Mouse (Mus musculus): ENCODE results near the gene Gm960.

Gm960 gene

DNA sequence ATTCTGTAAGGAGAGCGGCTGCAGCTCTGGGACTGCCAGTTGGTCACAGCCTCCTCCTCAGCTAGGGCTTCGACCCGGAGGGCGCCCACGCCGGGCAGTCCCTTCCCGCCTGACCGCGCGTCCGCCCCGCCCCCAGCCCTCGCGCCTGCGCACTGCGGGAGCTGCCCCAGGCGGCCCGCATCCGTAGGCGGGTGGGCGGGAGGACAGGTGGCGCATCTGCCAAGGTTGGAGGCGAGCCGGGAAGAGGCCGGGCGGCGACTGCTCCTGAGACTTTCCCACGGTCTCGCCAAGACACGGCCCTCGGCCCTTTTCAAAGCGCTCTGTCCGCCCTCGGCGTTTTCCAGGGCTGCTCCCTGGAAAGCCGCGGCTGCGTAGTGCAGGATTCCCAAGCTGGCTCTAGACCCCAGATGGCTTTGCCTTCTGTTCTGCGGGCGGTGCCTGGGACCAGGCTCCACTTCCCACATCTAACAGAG is at the start of gene Gm960:
Gene Gm960 (minus strand): TSS at position 464 of the 473 bp plus-strand sequence.
- peak; percentile 54 for DNase-seq

DNA sequence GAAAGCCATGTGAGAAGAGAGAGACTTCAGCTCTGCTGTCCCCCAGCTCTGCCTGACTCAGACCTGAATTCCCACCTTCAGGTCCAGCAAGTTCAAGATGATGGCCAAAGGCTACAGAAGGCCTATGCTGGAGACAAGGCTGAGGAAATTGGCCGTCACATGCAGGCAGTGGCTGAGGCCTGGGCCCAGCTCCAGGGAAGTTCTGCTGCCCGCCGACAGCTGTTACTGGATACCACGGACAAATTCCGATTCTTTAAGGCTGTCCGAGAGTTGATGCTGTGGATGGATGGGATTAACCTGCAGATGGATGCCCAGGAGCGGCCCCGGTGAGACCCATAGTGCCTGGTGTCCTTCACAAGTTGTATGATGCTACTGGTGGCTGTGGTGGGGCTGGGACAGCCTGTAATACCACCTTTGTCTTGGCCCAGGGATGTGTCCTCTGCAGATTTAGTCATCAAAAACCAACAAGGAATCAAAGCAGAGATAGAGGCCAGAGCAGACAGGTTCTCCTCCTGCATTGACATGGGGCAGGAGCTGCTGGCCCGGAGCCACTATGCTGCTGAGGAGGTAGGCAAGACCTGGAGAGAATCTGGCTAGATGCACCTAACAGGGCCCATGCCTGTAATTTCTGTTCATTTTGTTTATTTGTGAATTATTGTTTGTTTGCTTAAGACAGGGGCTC is 49.3 kb upstream of the Gm960 start:
- DNase-seq, result no peak

DNA sequence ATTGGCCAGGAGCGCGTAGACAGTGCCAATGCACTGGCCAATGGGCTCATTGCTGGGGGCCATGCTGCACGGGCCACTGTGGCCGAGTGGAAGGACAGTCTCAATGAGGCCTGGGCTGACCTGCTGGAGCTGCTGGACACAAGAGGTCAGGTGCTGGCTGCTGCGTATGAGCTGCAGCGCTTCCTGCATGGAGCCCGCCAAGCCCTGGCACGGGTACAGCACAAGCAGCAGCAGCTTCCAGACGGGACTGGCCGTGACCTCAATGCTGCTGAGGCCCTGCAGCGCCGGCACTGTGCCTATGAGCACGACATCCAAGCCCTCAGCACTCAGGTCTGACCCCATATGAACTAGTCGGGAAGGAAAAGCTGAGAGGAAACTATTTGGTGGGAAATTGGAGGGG is 48.1 kb upstream of the Gm960 start:
- DNase-seq, result no peak

DNA sequence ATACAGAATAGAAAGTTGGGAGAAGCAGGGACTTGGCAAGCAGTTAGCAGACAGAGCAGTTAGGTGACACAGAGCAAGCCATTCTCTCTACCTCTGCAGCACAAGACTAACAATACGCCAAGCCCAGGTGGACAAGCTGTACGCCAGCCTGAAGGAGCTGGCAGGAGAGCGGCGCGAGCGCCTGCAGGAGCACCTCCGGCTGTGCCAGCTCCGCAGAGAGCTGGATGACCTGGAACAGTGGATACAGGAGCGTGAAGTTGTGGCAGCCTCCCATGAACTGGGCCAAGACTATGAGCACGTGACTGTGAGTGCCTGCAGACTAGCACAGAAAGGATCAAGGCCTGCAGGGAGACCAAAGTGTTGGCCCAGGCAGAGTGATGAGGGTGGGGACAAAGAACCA is 47.2 kb upstream of the Gm960 start:
- DNase-seq, result no peak

DNA sequence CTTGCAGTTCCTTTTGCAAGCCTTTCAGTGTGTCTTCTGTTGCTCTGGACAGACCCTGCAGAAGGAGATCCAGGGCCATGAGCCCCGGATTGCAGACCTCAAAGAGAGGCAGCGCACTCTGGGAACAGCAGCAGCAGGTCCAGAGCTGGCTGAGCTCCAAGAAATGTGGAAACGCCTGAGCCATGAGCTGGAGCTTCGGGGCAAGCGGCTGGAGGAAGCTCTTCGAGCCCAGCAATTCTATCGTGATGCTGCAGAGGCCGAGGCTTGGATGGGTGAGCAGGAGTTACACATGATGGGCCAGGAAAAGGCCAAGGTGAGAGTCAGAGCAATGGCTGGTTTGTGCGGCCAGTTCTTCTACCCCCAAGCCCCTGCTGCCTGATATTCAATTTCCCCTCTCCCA is 46.6 kb upstream of the Gm960 start:
- no peak for DNase-seq

DNA sequence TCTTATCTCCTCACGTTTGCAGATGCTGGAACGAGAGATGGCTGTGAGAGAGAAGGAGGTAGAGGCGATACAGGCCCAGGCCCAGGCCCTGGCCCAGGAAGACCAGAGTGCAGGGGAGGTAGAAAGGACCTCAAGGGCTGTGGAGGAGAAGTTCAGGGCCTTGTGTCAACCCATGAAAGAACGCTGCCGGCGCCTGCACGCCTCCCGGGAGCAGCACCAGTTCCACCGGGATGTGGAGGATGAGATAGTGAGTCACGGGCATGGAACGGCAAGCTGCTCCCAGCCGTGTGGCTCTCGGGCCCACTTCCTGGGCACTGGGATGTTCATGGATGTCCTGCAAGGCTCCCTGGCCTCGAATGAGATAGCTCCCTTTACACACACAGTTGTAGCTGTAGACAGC is 45.6 kb upstream of the Gm960 start:
- DNase-seq, result no peak

DNA sequence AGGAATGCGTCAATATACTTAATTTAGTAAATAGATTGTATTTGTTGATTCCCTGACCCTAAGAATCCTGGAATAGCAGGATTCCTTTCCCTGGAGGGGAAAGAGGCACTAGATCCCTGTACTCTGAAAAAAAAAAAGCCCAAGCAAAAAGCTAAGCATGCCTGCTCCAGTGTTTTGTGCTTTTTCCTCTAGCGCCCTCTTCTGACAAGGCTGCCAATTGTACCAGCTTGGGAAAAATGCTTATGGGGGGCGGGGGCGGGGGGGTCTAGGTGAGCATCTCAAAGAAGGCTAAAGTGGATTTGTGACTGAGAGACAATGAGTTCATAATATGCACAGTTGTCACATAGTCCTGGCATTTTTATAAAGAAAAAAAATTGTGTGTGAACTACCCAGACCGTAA is 45.1 kb upstream of the Gm960 start:
- no peak for DNase-seq

DNA sequence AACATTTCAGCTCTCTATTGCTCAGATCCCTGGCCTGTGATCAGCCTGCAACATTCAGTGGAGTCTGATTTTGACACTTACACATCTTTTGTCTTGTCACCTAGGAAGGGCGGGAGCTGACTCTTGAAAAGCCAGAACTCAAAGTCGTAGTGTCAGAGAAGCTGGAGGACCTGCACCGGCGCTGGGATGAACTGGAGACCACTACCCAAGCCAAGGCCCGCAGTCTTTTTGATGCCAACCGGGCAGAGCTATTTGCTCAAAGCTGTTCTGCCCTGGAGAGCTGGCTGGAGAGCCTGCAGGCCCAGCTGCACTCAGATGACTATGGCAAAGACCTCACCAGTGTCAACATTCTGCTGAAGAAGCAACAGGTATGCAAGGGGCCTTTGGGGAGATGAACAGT is 43.8 kb upstream of the Gm960 start:
- no peak for DNase-seq

DNA sequence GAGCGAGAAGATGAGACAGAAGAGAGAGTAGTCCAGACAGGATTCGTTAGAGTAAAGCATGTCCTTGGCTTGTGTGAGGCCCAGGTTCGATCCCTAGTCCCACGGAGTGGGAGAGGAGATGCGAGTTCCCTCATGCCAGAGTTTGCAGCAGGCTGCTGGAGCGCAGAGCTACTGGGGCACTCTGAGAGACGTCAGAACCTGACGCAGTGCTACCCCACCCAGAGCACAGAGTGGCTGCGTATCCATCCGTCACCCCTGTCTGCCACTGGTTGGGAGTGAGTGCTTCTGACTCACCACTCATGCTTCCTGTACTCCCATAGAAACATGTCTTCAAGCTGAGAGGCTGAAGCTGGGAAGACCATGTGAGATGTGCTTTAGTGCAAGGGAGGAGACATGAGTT is 43.0 kb upstream of the Gm960 start:
- DNase-seq, result no peak

DNA sequence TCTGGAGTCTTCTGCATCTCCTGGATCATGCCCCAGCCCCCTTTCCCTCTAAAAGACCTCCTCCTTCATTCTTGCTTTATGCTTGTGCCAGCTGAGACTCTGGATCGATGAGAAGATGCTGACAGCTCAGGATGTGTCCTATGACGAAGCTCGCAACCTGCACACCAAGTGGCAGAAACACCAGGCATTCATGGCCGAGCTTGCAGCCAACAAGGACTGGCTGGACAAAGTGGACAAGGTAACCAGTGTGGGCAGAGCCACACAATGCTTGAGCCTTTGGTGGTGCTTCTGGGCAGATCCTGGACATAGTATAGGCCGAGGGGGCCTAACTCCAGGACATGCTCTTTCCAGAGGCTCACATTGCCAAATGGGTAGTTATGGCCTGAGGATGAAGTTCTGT is 41.3 kb upstream of the Gm960 start:
- DNase-seq, result no peak

DNA sequence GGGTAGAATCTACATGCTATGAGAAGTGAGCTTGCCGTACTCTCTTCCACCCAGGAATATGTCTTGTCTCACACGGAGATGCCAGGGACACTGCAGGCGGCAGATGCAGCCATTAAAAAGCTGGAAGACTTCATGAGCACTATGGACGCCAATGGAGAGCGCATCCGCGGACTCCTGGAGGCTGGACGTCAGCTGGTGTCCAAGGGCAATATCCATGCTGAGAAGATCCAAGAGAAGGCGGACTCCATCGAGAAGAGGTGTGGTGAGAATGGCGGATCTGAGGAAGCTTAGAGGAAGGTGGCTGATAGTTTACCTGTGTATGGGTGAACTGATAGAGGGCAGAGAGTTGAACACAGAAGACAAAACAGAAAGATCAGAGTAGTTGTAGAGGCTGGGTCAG is 40.6 kb upstream of the Gm960 start:
- no peak for DNase-seq

DNA sequence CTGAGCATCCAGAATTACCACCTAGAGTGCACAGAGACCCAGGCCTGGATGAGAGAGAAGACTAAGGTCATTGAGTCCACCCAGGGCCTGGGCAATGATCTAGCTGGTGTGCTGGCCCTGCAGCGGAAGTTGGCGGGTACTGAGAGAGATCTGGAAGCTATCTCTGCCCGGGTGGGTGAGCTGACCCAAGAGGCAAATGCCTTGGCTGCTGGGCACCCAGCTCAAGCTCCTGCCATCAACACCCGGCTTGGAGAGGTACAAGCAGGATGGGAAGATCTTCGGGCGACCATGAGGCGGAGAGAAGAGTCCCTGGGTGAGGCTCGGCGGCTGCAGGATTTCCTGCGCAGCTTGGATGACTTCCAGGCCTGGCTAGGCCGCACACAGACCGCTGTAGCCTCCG is 39.4 kb upstream of the Gm960 start:
- DNase-seq, result no peak

DNA sequence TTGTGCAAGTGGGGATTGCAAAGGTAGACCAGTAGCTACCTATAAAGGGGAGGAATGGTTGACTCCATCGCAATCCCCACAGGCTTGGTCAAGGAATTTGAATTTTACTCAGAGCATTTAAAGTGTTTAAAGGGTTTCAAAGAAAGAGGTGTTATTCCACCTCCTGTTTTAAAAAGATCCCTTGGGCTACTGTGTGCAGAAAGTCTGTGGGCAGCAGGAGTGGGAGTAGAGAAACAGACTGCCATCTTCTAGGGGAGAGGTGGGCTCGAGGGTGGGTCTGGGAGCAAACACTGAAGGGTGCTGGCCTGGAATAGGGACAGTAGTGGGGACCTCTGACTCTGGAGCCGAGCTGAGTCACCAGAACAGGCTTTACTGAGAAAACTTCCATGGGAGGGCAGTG is 34.6 kb upstream of the Gm960 start:
- DNase-seq, result no peak

DNA sequence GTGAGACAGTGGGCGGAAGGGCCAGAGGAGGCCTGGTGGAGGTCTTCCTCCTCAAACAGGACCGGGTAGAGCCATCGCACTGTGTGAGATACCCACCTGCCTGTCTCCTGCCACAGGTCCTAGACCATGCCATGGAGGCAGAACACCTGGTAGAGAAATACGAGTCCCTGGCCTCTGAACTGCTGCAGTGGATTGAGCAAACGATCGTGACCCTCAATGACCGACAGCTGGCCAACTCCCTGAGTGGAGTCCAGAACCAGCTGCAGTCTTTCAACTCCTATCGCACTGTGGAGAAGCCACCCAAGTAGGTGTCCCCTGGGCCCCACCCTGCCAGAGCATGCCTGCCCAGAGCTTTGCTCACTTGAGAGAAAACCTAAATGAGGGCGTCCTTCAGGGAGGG is 30.7 kb upstream of the Gm960 start:
- DNase-seq, result no peak

DNA sequence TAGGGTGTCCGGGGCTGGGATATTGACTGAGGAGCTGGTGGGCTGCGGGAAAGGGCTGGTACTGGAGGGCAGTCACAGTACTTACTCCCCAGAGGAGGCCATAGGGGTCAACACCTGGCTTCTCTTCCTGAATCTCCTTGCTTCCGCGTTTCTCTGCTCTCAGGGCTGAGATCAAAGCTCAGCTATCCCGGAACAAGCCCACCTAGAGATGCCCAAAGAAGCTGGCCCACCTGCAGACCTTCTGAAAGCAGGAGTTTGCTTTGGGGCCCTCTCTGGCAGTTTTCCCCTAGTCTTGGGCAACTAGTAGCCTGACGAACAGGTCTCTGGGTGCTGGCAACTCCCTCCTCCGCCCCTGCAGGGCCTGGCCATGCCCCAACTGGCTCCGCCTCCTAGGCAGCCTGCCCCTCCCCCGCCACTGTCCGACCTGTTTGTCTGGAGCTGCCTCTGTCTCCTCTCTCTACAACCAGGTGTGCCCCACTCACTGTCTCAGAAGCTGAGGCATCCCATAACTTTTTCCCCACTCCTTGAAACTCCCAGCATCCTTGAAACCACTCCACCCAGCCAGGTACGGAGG is 22.3 kb upstream of the Gm960 start:
- peak; percentile 89 for DNase-seq

DNA sequence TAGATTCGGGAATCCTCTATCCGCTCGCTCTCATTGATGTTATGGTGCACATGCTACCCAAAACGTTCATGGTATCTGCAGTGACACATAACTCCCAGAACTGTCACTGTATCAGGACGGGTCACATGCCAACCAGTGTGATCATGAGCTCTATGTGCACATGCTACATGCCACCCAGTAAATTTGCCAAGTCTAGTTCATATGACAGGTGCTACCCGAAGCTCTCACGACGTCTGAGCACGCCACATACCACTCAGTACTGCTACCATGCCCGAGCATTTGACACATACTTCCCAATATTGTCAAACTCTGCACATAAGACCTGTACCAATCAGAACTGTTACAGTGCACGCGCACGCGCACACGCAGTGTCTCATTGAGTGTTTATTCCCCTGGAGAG is 21.6 kb upstream of the Gm960 start:
- no peak for DNase-seq

DNA sequence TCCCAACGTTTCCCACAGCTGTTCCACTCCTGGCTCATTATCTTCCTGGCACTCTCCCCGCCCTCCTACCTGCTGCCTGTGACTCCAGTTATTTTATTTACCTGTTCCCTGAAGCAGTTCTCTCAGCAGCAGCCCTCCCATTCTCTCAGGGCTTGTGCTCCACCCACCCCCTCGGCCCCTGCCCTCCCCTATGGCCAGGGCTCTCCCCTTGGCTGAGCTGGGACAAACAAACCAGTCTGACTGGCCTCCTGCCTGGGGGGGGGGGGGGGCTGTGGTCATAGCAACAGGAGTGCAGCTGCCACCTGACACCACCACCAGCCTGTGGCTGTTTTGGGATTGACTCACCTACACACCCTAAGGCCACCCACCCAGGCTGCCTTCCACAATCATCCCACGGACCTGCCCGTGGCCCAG is 20.9 kb upstream of the Gm960 start:
- peak; percentile 85 for DNase-seq

DNA sequence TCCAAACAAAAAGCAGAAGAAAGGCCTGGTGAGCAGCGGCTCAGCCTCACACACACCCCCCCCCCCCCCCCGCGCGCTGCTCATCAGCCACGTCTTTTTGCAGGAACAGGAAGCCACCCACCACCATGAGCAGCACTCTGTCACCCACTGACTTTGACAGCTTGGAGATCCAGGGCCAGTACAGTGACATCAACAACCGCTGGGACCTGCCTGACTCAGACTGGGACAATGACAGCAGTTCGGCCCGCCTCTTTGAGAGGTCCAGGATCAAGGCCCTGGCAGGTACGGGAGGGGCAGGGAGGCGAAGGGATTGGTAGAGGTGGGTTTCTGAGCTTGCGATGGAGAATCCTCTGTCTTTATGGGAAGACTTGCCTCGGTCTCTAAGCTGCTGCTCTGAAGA is 20.2 kb upstream of the Gm960 start:
- no peak for DNase-seq

DNA sequence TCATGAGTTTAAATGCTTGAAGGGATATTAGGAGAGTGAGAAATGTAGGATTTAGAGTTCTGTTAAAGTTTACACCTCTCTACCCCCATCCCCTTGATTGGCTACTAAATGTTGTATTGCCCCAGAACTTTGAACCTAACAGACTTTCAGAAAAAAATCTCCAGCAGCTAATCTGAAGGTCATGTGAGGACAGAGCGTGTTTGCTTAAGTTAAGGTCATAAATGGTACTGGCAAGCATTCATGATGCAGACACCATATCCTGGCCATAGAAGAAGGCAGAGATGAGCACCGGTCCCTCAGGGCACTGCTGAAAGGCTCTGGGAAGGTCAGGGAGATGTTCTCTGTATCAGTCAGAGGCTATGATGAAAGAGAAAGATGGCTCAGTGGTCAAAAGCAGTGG is 18.8 kb upstream of the Gm960 start:
- no peak for DNase-seq

DNA sequence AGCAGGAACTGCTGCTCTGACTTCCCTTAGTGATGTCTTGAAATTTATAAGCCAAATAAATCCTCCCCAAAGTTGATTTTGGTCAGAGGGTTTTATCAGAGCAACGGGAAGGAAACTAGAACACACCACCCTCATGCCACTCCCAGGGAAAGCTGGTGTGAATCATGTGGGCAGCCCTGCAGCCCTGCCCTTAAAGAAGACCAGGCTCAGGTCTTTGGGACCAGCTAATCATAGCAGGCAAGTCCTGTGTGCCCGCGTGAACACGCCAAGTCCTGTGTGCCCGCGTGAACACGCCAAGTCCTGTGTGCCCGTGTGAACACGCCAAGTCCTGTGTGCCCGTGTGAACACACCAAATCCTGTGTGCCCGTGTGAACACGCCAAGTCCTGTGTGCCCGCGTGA is 18.3 kb upstream of the Gm960 start:
- no peak for DNase-seq

DNA sequence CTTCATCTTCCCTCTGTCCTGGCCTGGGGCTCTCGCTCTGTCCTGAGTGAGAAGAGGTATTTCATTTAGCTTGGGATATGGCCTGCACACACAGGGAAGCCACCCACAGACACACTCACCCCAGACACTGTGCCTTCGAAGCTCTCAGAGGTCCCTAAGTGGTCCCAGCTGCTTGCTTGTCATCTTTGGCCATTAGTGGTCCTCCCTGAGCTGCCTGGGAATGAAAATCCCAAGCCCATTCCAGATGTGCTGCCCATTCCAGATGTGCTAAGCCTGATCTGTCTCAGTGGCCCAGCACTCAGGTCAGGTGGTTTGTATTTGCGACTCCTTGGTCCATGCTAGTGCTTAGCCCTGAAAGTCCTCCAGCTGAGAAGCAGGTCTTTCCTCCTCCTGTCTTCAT is 15.4 kb upstream of the Gm960 start:
- DNase-seq, result no peak

DNA sequence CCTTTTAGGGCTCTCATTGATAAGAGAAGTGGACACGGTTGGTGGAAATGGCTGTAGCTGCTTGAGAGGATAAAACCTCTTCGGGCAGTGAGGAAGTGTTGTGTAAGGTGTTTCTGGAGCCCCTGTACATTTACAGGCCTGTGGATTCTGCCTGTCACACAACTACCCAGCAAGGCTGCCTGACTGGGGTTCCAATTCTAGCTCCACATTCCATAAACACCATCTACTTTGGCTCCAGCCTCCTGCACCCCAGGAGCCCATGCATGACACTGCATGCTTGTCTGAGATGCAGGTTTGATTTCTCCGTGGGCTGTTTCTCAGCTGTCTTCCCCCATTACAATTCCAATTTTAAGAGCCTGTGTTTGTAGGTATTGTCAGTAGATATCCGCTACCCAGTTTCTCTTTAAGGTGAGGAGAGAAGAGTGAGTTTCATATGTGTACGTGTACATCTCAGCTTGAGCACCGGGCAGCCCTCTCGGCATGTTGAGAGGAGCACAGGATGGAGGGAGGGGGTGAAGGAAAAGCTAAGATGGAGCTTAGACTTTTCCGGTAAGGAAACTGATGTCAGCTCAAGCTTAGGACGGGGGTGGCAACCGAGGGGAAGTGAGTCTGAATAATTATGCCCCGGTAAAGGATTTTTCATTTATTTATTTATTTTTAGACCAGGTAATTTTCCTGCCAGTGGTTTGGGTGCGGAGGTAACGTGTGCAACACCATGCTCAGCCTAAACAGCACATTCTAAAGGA is 14.5 kb upstream of the Gm960 start:
- no peak for DNase-seq

DNA sequence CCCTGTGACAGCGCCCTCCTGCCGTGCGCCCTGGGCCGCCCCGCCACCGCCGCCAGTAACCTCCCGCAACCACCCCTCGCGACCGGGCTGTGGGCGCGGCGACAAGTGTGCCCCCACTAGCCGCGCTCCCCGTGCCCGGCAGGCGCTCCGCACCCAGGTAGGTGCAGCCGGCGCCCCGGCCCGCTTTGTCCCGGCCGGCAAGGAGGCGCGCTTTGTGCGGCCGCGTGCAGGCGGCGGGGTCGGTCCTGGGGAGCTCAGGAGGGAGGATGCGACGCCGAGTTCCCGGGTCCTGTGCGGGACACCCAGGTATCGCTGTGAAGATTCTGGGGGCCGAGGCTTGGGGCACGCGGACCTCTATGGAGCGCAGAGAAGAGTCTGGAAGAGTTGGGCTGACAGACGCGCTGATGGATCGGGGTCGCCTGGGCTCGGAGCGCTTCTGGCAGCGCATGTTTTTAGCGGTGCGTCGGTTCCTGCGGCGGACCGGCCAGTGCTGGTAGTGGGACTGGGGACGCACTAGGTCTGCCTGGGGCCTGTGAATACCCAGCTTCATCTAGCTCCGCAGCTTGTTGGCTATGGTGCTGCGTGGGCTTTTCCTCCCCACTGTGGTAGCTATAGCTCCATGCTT is 13.8 kb upstream of the Gm960 start:
- no peak for DNase-seq

DNA sequence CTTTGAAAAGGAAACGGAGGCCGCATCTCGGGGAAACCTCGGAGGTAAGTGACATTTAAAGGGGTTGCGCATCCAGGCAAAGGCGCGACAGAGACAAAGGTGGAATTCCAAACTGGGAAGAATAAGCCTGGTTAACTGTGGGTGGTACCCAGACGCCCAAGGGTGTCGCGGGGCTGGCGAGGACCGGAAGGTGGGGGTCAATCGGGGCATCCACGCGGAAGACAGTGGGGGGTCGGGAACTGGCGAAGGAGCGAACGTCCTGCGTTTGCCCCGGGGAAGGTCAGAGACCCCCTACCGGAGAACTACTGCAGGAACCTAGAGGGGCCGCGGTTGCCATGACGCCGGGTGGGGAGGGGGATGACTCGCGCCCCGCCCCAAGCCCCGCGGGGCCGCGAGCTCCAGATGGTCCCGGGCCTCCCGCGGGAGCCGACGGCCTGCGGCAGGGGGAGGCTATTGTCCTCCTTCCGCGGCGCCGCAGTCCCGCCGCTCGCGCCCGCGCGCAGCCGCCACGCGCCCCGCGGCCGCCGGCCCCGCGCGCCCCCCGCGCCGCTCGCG is 13.2 kb upstream of the Gm960 start:
- no peak for DNase-seq
